Mouse (Mus musculus) intestine, embryonic 14.5 days (tissue): ENCODE data around the gene Prss42. TPM values are rescaled to one million over a fixed set of nuclear protein-coding genes. Genes with fewer than 3 reads are reported as not detected.
A peak's percentile ranks its signal among the peaks of the same experiment; 100 is the strongest.

Experiments
- ATAC-seq: fragments of 200-750 bp; cut with Nextera tagmentation; replicated peaks from 2 replicates; pipeline ENCODE4 v1.8.0; 2017; ENCODE audit warnings: low read depth, moderate number of reproducible peaks, moderate TSS enrichment, moderate library complexity; ENCODE audit not compliant: low FRiP score, low TSS enrichment
- DNase-seq: peaks from one replicate; pipeline ENCODE4 v3.0.0-alpha.2; 2018; ENCODE audit warnings: low spot score
- H3K27ac ChIP-seq: fragments of 300-500 bp; sonication (generic); 2 replicates; pipeline ENCODE4 v1.5.1; 2014; ENCODE audit warnings: low read depth, mild to moderate bottlenecking, control low read depth
- H3K27me3 ChIP-seq: fragments of 300-500 bp; sonication (generic); replicated peaks from 2 replicates; pipeline ENCODE4 v1.6.1; 2014; ENCODE audit warnings: low read length, control low read depth; ENCODE audit not compliant: control insufficient read depth, insufficient read depth
- H3K36me3 ChIP-seq: fragments of 300-500 bp; sonication (generic); 2 replicates; pipeline ENCODE4 v1.6.1; 2014; ENCODE audit warnings: low read length, control low read depth; ENCODE audit not compliant: control insufficient read depth, insufficient read depth
- H3K4me1 ChIP-seq: fragments of 300-500 bp; sonication (generic); replicated peaks from 2 replicates; pipeline ENCODE4 v1.6.1; 2014; ENCODE audit warnings: low read length, control low read depth, mixed read lengths; ENCODE audit not compliant: control insufficient read depth, insufficient read depth
- H3K4me2 ChIP-seq: fragments of 300-500 bp; sonication (generic); 2 replicates; pipeline ENCODE4 v1.6.1; 2014; ENCODE audit warnings: low read length
- H3K4me3 ChIP-seq: fragments of 300-500 bp; sonication (generic); 2 replicates; pipeline ENCODE4 v1.5.1; 2014; ENCODE audit warnings: low read depth, low read length, control low read depth, mixed read lengths
- H3K9ac ChIP-seq: fragments of 300-500 bp; sonication (generic); 2 replicates; pipeline ENCODE4 v1.6.1; 2014; ENCODE audit warnings: mild to moderate bottlenecking, low read length
- H3K9me3 ChIP-seq: fragments of 300-500 bp; sonication (generic); 2 replicates; pipeline ENCODE4 v1.6.1; 2016; ENCODE audit warnings: low read length, control low read depth; ENCODE audit not compliant: control insufficient read depth
- WGBS: fragments of 180-500 bp; shearing (Covaris S2); extraction: QIAGEN DNeasy Blood & Tissue Kit; methylation state at CpG from one replicate; pipeline ENCODE4 v1.1.7; 2014; 5-methylcytosine and 5-hydroxymethylcytosine counted together
- polyA plus RNA-seq: library from polyadenylated mRNA; unstranded; fragments of >200 nt; fragmentation: Nextera tagmentation; extraction: Ambion mirVana; gene quantifications from 2 replicates; pipeline ENCODE4 v1.2.1, GENCODE M21; 2014

Prss42 gene
- polyA plus RNA-seq, 1 experiment from 2014 or later: not detected

DNA sequence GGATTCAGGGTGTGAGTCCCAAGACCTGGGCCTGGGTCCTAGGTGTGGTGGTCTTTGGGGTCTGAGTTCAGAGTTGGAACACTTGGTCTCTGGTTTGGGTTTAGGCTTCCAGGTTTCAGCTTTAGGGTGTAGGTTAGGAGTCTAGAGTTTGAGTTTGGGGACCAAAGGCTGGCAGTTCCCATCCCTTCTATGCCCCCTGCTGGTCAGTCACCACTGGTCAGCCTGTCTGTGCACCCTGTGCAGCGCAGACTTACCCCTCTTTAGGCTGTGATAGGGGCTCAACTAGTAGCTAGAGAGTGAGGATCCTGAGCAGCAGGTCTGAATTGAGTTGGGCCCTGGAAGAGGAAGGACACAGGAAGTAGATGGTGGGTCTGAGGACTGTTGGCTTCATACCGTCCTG lies 38.7 kb upstream of the Prss42 start:
- 68% methylated on average over 2 of the region's 2 CpGs for whole genome bisulfite sequencing
- Histone ChIP-seq H3K27ac (no peak overlapping the region), H3K36me3 (no peaks in the 10 kb centered on the region), H3K4me2 (no peak overlapping the region), H3K9me3 (no peaks in the 10 kb centered on the region), H3K9ac (no peak overlapping the region), H3K4me3 (no peak overlapping the region), H3K4me1 (no peaks in the 10 kb centered on the region), H3K27me3 (no peaks in the 10 kb centered on the region)
- DNase-seq (peak; percentile 76), ATAC-seq (peak; percentile 62; the same call in 1 of the 2 replicates)

DNA sequence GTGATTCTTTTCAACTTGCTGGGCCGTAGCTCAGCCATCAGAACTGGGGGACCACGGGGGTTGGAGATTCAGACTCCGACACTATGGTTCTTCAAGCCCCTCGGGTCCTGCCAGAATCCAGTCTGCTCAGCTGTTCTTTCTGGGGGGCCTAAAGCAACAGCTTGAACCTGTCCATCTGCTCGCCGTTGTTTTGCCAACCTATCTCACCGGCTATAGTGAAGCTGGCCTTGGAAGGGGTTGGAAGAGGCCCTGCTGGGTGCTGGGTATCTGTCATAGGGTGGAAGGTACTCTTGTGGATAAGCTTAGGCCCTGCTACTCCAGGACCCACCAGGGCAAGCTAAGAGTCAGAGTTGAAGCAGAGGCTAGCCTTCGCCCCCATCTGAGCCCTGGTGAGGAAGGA lies 37.1 kb upstream of the Prss42 start:
- 80% methylated on average over 8 of the region's 8 CpGs for WGBS
- no peak for ATAC-seq
- H3K27ac ChIP-seq: no peak overlapping the region

DNA sequence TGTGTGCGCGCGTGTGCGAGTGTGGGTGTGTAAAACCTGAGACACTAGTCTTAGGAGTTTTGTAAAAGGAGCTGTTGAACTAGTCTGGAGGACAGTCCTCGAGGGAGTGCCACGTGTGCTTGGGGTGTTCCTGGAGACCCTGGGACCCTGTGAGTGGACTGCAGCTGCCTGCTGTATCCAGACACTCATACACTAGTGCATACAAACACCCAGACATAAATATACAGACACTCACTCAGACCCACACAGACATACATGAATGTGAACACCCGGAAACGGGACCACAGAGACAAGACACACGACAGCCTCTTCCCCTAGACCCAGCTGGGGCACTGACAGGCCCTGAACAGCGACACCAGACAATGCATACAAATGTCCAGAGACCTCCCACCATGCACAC lies 35.2 kb upstream of the Prss42 start:
- ATAC-seq (no peak), DNase-seq (no peak)
- H3K27me3 ChIP-seq: no peaks in the 10 kb centered on the region
- H3K4me2 ChIP-seq: no peak overlapping the region
- WGBS: 67% methylated on average over 10 of the region's 10 CpGs
- H3K9ac ChIP-seq: no peak overlapping the region
- H3K4me3 ChIP-seq: no peak overlapping the region
- H3K27ac ChIP-seq: no peak overlapping the region
- peaks cover 3% of the 10 kb centered on the region; the same call in 1 of the 2 replicates for H3K4me1 ChIP-seq
- no peaks in the 10 kb centered on the region for H3K9me3 ChIP-seq
- no peaks in the 10 kb centered on the region for H3K36me3 ChIP-seq

More for the DNA sequence above, 37.1 kb upstream of the Prss42 start:
- DNase-seq: no peak
- Histone ChIP-seq H3K27me3 (no peaks in the 10 kb centered on the region), H3K9ac (no peak overlapping the region), H3K4me1 (peaks cover 3% of the 10 kb centered on the region; the same call in 1 of the 2 replicates), H3K4me2 (no peak overlapping the region), H3K4me3 (no peak overlapping the region), H3K9me3 (no peaks in the 10 kb centered on the region), H3K36me3 (no peaks in the 10 kb centered on the region)

DNA sequence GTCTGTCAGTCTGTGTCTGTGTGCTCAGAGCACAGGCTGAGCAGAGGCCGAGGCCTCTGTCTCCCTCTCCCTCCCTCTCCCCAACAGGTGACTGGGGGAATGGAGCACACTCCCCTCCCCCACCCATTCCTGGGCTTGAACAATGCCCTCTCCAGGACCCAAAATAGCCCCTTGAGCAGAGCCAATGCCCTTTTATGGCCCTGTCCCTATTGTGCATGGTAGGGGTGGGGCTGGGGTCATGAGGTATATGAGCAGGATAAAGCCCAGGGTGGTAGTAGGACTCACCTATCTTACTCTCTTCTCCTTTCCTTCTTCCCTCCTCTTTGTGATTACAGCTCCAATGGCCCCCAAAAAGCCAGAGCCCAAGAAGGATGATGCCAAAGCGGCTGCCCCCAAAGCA lies 34.6 kb upstream of the Prss42 start:
- 59% methylated on average over 2 of the region's 2 CpGs for WGBS
- no peak overlapping the region for H3K4me2 ChIP-seq
- H3K36me3 ChIP-seq: no peaks in the 10 kb centered on the region
- H3K27ac ChIP-seq: no peak overlapping the region
- no peak for ATAC-seq
- peaks cover 3% of the 10 kb centered on the region; the same call in 1 of the 2 replicates for H3K4me1 ChIP-seq
- no peak overlapping the region for H3K4me3 ChIP-seq
- H3K9me3 ChIP-seq: no peaks in the 10 kb centered on the region
- DNase-seq: no peak
- H3K9ac ChIP-seq: no peak overlapping the region
- H3K27me3 ChIP-seq: no peaks in the 10 kb centered on the region

DNA sequence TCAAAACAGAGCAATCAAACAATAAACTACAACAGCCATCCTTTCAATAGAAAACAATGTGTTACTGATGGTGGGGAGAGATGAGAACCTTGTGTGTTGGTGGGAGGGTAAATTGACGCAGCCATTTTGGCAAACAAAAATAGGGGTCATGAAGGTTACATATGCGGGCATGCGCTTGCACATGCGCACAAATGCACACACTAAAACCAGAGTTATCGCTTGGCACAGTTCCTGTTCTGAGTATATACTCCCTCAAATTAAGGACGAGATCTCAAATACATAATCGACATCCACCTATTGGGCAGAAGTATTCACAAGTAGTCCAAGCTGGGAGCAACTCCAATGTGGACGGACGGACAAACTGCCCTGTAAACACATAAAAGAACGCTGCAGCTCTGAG lies 25.6 kb upstream of the Prss42 start:
- H3K36me3 ChIP-seq: no peaks in the 10 kb centered on the region
- H3K4me2 ChIP-seq: no peak overlapping the region
- DNase-seq: no peak
- no peak for ATAC-seq
- no peak overlapping the region for H3K9ac ChIP-seq
- no peaks in the 10 kb centered on the region for H3K9me3 ChIP-seq
- no peak overlapping the region for H3K27ac ChIP-seq
- no peak overlapping the region for H3K4me3 ChIP-seq
- WGBS: 93% methylated on average over 10 of the region's 10 CpGs
- H3K4me1 ChIP-seq: no peaks in the 10 kb centered on the region; the same call in 1 of the 2 replicates
- H3K27me3 ChIP-seq: no peaks in the 10 kb centered on the region

DNA sequence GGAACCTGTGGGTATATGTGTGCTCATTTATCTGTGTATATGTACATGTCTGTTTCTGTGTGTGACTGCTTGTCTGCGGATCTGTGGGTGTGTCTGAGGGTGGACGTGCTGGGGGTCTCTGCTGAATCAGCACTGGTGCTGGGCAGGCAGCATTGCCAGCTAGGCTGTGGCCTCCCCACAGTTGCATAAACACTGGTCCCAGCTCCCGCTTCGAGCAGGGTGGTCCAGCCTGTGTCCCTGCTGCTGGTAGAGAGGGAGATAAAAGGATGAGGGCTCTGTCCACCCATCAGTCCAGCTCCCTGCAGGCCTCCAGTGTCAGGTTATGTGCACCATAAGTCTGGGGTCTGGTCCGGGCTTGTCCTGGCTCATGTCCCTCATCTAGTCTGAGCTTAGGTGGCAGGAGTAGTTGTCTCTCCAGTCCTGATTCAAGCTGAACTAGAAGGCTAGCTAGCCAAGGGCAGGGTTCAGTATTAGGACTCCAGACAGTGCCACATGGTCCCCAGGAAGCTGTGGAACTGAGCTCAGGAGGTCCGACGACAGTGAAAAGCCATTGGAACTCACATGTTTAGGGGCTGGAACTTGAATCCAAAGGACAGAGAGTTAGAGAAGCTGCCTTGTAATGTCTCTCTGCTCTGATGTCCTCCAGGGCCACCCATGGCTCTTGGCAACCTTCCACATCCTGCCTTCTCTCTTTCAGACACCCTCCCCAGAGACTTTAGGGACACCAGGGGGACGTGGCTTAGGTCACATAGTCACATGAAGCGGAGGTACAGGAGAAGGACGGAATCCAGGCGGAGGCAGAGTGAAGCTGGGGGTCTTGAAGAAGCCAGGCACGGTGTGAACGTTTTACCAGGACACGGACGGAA lies 23.3 kb upstream of the Prss42 start:
- H3K27ac ChIP-seq: no peak overlapping the region; the same call in 1 of the 2 replicates
- H3K4me3 ChIP-seq: no peak overlapping the region
- H3K4me2 ChIP-seq: no peak overlapping the region
- no peaks in the 10 kb centered on the region for H3K27me3 ChIP-seq
- DNase-seq (no peak), ATAC-seq (no peak)
- H3K9me3 ChIP-seq: no peaks in the 10 kb centered on the region
- no peaks in the 10 kb centered on the region for H3K36me3 ChIP-seq
- WGBS: 59% methylated on average over 15 of the region's 15 CpGs
- H3K9ac ChIP-seq: no peak overlapping the region
- no peaks in the 10 kb centered on the region; the same call in 1 of the 2 replicates for H3K4me1 ChIP-seq

DNA sequence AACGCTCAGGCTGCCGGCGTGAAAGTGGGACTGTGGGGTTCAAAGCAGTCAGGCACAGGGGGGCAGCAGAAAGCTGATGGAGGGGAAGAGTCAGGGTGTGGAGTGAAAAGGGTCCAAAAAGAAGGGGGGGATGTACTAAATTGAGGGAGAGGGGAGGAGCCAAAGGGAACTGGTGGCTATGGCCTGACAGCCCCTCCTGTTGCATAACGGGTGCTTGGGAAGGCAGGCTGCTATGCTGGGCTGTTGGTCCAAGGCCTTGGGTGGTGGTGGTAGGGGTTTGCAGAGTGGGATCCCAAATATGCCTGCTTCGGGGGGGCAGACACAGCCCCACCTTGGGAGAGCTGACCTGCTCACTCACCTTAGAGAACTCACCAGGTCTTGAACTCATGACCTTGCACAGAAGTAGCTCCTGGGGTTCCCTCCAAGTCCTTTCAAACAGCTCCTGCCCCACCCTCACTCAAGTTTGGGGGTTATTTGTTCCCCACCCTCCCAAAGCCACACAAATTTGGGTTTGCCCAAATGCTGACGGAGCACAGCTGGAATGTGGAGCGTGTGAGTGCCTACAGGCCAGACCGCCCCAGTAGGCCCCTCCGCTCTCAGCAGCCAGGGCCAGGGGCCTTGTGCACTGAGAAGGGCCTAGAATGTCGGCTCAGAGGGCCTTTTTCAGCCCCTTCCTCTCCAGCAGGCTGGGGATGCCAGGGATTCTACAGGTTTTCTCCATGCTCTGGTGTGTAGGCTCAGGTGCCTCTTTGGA lies 22.5 kb upstream of the Prss42 start:
- H3K27me3 ChIP-seq: no peaks in the 10 kb centered on the region
- no peaks in the 10 kb centered on the region for H3K36me3 ChIP-seq
- no peaks in the 10 kb centered on the region for H3K9me3 ChIP-seq
- WGBS: 68% methylated on average over 10 of the region's 10 CpGs
- no peak overlapping the region for H3K4me2 ChIP-seq
- H3K9ac ChIP-seq: no peak overlapping the region
- H3K4me3 ChIP-seq: no peak overlapping the region
- ATAC-seq: no peak
- no peak for DNase-seq
- H3K27ac ChIP-seq: no peak overlapping the region
- H3K4me1 ChIP-seq: no peaks in the 10 kb centered on the region; the same call in 1 of the 2 replicates

DNA sequence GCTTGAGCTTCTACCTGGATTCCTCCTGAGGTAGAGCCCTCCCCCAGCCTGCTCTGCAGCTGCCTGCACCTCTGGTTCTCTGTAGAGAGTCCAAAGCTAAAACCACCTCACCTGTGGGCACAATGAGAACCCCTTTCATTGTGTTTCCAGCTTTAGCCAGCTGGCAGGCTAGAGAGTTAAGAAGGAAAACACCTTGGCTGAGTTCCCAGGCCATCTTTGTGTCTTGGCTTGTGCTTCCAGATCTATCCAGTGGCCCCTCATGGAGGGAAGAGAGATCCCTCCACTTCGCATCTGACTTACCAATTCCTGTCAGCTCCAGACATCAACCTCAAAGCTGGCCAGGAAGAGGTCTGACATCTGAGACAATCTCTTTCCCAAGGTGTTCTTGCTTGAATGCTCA lies 19.9 kb upstream of the Prss42 start:
- Histone ChIP-seq H3K9me3 (no peaks in the 10 kb centered on the region), H3K36me3 (no peaks in the 10 kb centered on the region), H3K9ac (no peak overlapping the region), H3K27me3 (no peaks in the 10 kb centered on the region), H3K4me3 (no peak overlapping the region), H3K4me1 (peaks cover 6% of the 10 kb centered on the region), H3K4me2 (no peak overlapping the region), H3K27ac (no peak overlapping the region)
- no peak for DNase-seq
- no peak for ATAC-seq
- WGBS: 74% methylated on average over 1 of the region's 1 CpGs
